Mouse (Mus musculus): Measurements from ENCODE around the gene Stat6. TPM values are rescaled to one million over a fixed set of nuclear protein-coding genes. Genes with fewer than 3 reads are reported as not detected.

The Stat6 gene
- polyA plus RNA-seq, 1 experiment from 2014 or later: 13.0 TPM

DNA sequence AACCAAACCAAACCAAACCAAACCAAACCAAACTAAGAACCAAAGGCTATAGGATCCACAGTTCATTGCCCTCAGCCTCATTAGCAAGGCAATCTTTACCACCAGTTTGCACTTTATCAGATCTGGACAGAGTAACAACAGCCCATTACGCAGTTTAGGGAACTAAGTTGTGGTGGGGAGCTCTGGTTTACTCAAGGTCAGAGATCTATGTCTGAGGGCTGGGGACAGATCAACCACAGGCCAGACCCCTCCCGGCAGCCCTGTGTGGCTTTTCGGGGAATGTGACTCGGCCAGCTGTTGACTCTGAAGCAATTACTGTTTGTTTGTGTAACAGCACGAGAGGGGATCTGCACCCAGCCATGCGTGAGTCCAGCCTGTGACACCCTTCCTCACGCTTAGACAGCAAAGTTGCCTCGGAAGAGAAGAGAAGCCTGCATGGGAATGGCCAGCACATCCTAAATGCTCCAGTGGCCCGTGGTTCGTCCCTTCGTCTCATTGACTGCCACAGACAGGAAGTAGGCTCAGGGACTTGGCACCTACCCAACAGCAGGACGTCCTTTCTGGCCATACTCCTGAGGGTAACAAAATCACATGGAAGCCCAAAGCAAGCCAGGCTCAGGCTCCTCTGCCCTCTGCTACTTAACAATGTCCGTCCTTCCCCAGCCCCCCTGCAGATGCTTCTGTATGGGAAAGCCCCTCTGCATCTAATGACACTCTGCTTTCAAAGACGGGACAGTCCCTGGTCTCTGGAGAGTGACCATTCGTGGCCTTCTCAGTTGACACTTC is 38.1 kb upstream of the Stat6 start:
- DNase-seq: peak; percentile 74

DNA sequence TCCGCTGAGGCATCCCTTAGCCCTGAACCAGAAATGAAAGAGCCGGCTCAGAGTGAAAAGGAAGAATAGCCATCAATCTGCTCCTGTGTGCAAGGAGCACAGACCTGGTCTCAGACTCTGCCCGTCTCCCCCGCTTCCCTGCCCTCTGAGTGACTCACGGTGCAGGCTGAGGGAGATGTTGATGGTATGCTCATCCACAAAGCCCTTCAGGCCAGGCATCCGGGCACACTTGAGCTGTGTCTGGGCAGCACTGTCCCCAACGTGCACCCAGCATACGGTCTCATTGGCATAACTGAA is 37.6 kb upstream of the Stat6 start:
- TF ChIP-seq EP300 (IDR thresholded peaks at IDR 0.05; ENCODE audit: low read depth): no peak
- no peak for TF ChIP-seq CTCF (IDR thresholded peaks at IDR 0.05; ENCODE audit: low read depth)
- ATAC-seq (no peak), DNase-seq (no peak)
- Histone ChIP-seq H3K4me1 (ENCODE audit: insufficient read depth) (peaks cover 33% of the 10 kb centered on the region), H3K9ac (replicated peaks) (no peak overlapping the region), H3K4me3 (ENCODE audit: low read depth, low read length) (no peak overlapping the region), H3K27me3 (ENCODE audit: insufficient read depth, low read length) (no peaks in the 10 kb centered on the region), H3K4me2 (ENCODE audit: low read depth, low read length) (no peak overlapping the region), H3K27ac (ENCODE audit: low read depth) (peak overlapping the region; percentile 80), H3K9me3 (ENCODE audit: low read length) (no peaks in the 10 kb centered on the region), H3K36me3 (replicated peaks; ENCODE audit: insufficient read depth, low read length) (peaks cover 25% of the 10 kb centered on the region)
- WGBS (ENCODE audit: insufficient replicate concordance): 68% methylated on average over 8 of the region's 8 CpGs

More for the DNA sequence above, 38.1 kb upstream of the Stat6 start:
- Histone ChIP-seq H3K27me3 (ENCODE audit: insufficient read depth, low read length) (no peaks in the 10 kb centered on the region), H3K4me3 (ENCODE audit: low read depth, low read length) (no peak overlapping the region), H3K4me1 (ENCODE audit: insufficient read depth) (peaks cover 39% of the 10 kb centered on the region), H3K9me3 (ENCODE audit: low read length) (no peaks in the 10 kb centered on the region), H3K4me2 (ENCODE audit: low read depth, low read length) (no peak overlapping the region), H3K27ac (ENCODE audit: low read depth) (peak overlapping the region; percentile 80), H3K9ac (replicated peaks) (no peak overlapping the region), H3K36me3 (replicated peaks; ENCODE audit: insufficient read depth, low read length) (peaks cover 25% of the 10 kb centered on the region)
- TF ChIP-seq CTCF (IDR thresholded peaks at IDR 0.05; ENCODE audit: low read depth) (no peak), EP300 (IDR thresholded peaks at IDR 0.05; ENCODE audit: low read depth) (peak; percentile 76)
- peak; percentile 67 for ATAC-seq
- 12% methylated on average over 15 of the region's 15 CpGs for WGBS (ENCODE audit: insufficient replicate concordance)

DNA sequence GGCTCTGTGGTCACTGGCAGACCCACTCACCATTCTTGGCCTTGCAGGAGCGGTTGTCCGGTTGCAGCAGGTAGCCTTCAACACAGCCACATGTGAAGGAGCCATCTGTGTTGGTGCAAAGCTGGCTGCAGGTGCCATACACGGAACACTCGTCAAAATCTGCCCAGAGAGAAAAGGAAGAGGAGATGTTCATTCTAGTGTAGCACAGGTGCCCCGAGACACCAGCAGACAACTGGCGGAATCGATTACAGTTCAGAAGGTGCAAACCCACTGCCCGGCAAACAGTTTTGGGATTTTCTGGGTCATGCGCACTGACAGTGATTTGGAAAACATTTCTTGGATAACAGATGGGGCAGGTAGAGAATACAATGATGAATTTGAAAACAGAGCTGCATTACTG is 37.0 kb upstream of the Stat6 start:
- peaks cover 27% of the 10 kb centered on the region for H3K36me3 ChIP-seq (replicated peaks; ENCODE audit: insufficient read depth, low read length)
- 79% methylated on average over 9 of the region's 9 CpGs for WGBS (ENCODE audit: insufficient replicate concordance)
- ATAC-seq (no peak), DNase-seq (no peak)
- no peak for TF ChIP-seq CTCF (IDR thresholded peaks at IDR 0.05; ENCODE audit: low read depth)
- no peak for TF ChIP-seq EP300 (IDR thresholded peaks at IDR 0.05; ENCODE audit: low read depth)
- no peak overlapping the region for H3K4me2 ChIP-seq (ENCODE audit: low read depth, low read length)
- no peak overlapping the region for H3K9ac ChIP-seq (replicated peaks)
- no peaks in the 10 kb centered on the region for H3K9me3 ChIP-seq (ENCODE audit: low read length)
- H3K4me3 ChIP-seq (ENCODE audit: low read depth, low read length): no peak overlapping the region
- peaks cover 32% of the 10 kb centered on the region for H3K4me1 ChIP-seq (ENCODE audit: insufficient read depth)
- H3K27me3 ChIP-seq (ENCODE audit: insufficient read depth, low read length): no peaks in the 10 kb centered on the region
- no peak overlapping the region; the same call in 1 of the 2 replicates for H3K27ac ChIP-seq (ENCODE audit: low read depth)

DNA sequence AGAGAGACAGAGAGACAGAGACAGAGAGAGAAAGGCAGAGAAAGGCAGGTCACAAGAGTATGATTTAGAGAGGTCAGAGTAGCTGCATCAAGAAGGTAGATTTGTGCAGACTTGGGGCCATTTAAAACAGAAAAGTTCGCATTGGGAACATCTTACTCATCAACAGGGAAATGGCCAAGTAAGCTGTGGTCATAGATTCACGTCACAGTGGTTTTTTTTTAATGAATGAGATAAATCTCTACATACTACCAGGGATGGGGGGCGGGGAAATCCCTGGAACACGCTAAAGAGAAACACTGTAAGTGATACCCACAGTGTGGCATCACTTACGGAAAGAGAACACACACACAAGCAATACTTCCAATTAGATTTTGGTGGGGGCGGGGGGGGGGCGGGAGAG is 35.7 kb upstream of the Stat6 start:
- Histone ChIP-seq H3K9me3 (ENCODE audit: low read length) (no peaks in the 10 kb centered on the region), H3K4me2 (ENCODE audit: low read depth, low read length) (no peak overlapping the region), H3K36me3 (replicated peaks; ENCODE audit: insufficient read depth, low read length) (peaks cover 32% of the 10 kb centered on the region), H3K4me1 (ENCODE audit: insufficient read depth) (peaks cover 36% of the 10 kb centered on the region), H3K4me3 (ENCODE audit: low read depth, low read length) (no peak overlapping the region), H3K27me3 (ENCODE audit: insufficient read depth, low read length) (no peaks in the 10 kb centered on the region), H3K27ac (ENCODE audit: low read depth) (no peak overlapping the region), H3K9ac (replicated peaks) (no peak overlapping the region)
- 69% methylated on average over 7 of the region's 7 CpGs for WGBS (ENCODE audit: insufficient replicate concordance)
- no peak for TF ChIP-seq EP300 (IDR thresholded peaks at IDR 0.05; ENCODE audit: low read depth)
- TF ChIP-seq CTCF (IDR thresholded peaks at IDR 0.05; ENCODE audit: low read depth): no peak
- DNase-seq (no peak), ATAC-seq (no peak)

DNA sequence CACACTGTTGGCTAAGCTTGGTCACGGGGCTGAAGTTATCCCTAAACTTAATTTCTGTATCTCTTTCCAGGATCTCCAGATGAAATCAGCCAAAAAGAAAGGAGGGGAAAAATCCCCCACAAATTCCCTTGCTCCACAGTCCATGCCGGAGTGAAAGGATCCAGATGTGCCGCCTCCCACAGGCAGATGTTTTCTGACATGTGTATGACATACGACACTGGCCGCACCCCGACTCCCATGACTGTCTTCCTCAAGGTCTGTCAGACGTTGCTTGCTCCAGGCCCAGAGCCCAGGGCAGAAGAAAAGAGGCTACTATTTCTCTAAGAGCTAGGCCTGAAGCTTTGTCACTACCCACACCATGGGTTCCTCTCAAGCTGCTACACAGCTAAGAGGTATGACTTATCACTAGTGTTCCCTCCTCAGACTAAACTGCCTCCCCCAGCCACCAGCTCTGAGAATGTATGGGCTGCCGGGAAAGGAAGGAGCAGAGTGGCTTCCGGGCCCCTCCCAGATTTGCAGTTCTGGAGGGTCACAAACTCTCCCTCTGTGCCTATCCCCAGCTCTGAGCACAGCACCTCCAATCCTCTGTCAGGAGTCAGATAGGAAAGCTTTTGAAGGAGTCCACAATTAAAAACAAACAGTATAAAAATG is 33.2 kb upstream of the Stat6 start:
- no peak for ATAC-seq
- Histone ChIP-seq H3K27ac (ENCODE audit: low read depth) (no peak overlapping the region), H3K9me3 (ENCODE audit: low read length) (no peaks in the 10 kb centered on the region), H3K4me1 (ENCODE audit: insufficient read depth) (peaks cover 23% of the 10 kb centered on the region), H3K4me3 (ENCODE audit: low read depth, low read length) (no peak overlapping the region), H3K36me3 (replicated peaks; ENCODE audit: insufficient read depth, low read length) (peaks cover 27% of the 10 kb centered on the region), H3K4me2 (ENCODE audit: low read depth, low read length) (no peak overlapping the region), H3K9ac (replicated peaks) (no peak overlapping the region), H3K27me3 (ENCODE audit: insufficient read depth, low read length) (no peaks in the 10 kb centered on the region)
- DNase-seq: no peak
- WGBS (ENCODE audit: insufficient replicate concordance): 73% methylated on average over 9 of the region's 9 CpGs
- TF ChIP-seq EP300 (IDR thresholded peaks at IDR 0.05; ENCODE audit: low read depth) (no peak), CTCF (IDR thresholded peaks at IDR 0.05; ENCODE audit: low read depth) (no peak)

DNA sequence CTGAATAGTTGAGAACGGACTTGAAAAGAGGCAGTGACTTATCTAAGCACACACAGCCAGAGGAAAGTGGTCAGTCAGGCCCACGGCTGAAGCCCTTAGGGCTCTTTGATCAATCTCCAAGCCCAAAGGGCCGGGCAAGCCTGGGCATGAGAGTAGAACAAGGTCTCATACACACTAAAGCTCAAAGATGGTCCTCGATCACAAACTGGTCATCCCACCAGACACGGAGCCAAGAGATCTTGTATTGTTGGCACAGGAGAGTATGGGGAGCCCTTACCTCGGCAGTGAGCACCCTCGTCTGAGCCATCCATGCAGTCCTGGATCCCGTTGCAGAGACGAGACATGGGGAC is 32.7 kb upstream of the Stat6 start:
- H3K4me3 ChIP-seq (ENCODE audit: low read depth, low read length): no peak overlapping the region
- no peaks in the 10 kb centered on the region for H3K27me3 ChIP-seq (ENCODE audit: insufficient read depth, low read length)
- DNase-seq (no peak), ATAC-seq (no peak)
- peaks cover 26% of the 10 kb centered on the region for H3K36me3 ChIP-seq (replicated peaks; ENCODE audit: insufficient read depth, low read length)
- no peak overlapping the region for H3K27ac ChIP-seq (ENCODE audit: low read depth)
- no peaks in the 10 kb centered on the region for H3K9me3 ChIP-seq (ENCODE audit: low read length)
- H3K9ac ChIP-seq (replicated peaks): no peak overlapping the region
- WGBS (ENCODE audit: insufficient replicate concordance): 76% methylated on average over 9 of the region's 9 CpGs
- no peak overlapping the region for H3K4me2 ChIP-seq (ENCODE audit: low read depth, low read length)
- peaks cover 18% of the 10 kb centered on the region for H3K4me1 ChIP-seq (ENCODE audit: insufficient read depth)
- TF ChIP-seq EP300 (IDR thresholded peaks at IDR 0.05; ENCODE audit: low read depth) (no peak), CTCF (IDR thresholded peaks at IDR 0.05; ENCODE audit: low read depth) (no peak)

Measured in liver, postnatal 0 days (tissue).